Mouse (Mus musculus) regulatory T cell (primary cell): ENCODE data around the gene Hsf5.

ENCODE experiments used
- in situ Hi-C: fragments of 300-600 bp; cut with MboI, MseI; formaldehyde crosslinking; loops from one replicate; pipeline ENCODE4 v1.15.1; 2025; ENCODE audit warnings: high pct_unique_total_duplicates

Gene Hsf5

DNA sequence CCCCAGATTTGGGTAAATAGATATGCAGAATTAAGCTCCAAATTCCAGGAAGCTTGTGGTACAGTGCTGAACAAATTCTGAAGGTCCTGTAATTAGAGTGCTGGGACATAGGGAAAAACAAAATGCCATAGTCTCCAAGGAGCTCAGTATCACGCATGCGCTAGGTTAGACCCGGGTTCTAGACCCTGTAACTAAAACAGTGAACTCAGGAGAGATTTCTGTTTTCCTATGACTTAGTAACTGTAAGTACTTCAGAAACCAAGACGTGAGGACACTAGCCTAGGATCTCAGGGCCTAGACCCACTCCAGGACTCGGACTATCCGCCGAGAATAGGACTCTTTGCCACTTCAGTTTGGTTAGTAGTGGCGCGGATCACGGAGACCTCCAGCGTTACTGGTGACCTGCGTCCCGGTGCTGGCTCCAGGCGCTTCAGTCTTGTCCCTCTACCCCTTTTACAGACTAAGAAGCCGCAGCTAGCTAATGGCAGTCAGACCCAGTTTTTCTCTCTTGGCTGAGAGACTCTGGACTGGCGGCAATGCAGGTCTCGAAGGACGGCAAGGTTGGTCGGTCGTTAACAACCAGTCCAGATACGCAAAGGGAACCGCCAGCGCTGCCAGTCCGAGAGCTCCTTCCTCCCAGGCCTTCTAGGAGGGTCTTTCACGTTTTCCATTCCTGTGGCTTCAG, 26.0 kb upstream of the Hsf5 start:
- in situ Hi-C loops = no loop called here

DNA sequence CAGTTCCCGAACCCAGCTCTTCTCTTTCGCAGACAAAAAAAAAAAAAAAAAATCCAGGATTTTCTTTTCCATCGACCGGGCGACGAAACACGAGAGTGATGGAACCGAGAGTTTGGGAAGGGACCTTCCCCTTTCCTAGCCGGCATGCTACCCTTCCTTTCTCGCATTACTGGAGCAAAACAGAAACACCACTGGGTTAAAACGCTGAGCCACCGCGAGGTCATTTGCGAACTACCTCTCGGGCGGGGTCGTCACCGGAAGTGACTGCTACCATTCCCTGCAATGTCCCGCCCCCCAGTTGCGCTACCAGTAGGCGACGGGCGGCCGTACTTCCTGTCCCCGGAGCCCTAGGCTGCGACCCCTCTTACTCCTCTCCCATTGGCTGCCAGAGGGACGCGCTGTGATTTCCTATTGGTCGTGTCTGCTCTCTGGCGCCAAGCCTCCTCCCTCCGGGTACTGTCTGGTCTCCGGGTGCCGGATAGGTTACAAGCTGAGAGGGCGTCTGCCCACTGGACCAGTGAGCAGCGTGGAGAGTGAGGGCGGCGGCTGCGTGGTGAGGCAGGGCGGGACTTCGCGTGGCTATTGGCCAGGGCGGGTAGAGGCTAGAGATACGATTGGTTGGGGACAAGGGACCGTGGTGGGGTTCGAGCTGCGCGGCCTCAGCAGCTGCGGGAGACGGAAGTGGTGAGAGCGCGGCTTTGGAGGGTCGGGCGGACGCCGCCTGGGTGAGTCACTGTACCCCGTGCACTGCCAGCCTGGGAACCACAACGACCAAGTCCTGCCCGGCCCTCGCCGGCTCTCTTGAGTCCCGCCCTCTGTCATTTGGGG, 25.2 kb upstream of the Hsf5 start, which contains the start of gene Mtmr4:
Gene Mtmr4, plus strand, starts transcription at position 637 of the 828 bp plus-strand sequence.
- in situ Hi-C loops = no loop called here

DNA sequence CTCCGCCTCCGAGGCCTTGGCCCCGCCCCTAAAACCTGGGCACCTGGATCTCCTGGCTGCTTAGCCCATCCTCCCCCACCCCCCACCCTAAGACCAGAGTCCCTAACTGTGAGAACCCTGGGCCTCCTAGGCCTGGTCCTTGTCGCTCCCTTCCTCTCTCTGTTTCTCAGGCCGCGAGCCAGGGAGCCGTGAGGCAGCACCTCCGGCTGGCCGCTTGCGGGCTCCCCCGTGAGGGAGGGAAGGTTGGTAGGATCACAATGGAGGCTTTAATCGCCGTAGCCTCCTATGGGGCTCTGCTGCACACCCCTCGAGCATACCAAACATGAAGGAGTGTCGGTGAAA, 24.6 kb upstream of the Hsf5 start:
- in situ Hi-C loops = no loop called here

DNA sequence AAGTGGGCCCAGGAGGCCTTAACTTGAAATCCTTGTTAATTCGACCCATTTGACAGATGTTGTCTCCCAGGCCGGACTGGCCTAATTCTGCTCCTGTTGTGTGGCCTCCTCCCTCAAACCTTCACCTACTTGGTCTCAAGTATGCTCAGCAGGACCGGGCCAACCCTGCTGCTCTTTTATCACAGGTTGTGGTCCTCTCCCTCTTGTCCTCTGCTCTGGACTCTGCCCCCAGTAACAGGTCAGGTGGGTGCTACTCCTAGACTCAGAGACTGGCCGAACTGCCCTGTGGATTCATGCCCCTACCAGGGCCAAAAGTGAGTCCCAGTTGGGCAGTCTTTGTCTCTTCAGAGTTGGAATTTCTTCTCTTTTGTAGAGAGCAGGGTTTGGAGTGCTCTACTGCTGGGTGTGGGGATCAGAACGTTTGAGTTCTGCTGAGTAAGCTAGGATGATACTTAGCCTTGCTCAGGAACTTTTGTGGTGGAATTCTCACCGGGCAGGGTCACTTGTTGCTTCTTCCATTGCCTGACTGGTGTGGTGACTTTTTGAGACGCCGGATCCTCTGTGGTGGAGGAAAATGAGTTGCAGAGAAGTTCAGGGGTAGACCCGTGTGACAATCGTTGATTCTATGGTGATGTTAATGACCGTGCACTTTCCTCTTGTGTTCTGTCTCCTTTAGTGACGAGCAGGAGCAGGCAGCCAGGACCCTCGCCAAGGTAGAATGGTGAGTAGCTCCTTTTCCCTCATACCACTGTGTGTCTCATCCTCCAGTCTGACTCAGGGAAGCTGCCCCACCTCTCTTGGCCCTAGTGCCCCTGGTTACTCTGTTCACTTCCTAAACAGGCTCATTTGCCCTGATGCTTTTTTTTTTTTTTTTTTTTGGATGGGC, 24.0 kb upstream of the Hsf5 start:
- in situ Hi-C loops = no loop called here

DNA sequence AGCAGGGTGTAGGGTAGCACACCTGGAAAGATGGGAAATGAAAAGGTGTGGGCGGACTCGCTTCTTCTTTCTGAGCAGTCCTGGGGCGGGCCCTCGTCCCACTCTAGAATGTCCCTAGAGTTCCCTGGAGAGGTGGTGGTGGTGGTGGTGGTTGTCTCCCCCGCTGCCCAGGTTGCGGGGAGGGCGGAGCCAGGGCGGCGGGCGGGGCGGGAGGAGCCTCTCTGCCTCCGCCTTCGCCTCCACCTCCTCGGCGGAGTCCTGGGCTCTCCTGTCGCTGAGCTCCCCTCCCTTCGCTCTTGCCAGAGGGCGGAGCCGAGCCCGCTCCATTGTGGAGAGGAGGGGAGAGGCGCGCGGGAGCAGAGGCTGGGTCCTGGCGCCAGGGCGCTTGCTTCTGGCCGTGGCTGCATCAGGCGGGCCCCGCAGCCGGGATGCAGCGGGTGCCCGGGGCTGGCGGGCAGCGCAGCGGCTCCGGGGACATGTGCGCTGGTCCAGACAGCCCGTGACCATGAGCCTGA, 21.6 kb upstream of the Hsf5 start:
- in situ Hi-C loops = no loop called here

DNA sequence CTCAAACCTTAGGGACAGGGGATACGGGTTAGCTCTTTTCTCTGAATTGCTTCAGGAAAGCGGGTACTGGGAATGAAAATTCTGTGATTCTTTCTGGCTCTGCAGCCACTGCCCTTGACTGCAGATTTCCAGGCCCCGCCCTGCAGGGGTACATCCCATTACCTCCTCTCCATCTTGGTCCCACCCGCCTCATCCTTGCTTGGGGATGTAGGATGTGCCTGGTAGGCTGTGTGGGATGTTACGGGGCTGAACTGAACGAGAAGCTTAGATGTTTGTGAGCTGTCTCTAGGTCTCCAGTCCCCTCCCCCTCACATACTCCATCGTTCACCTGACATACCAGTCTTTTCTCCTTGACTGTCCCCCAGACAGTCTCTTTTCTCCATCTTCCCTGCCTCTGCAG, 21.0 kb upstream of the Hsf5 start:
- in situ Hi-C loops = no loop called here

DNA sequence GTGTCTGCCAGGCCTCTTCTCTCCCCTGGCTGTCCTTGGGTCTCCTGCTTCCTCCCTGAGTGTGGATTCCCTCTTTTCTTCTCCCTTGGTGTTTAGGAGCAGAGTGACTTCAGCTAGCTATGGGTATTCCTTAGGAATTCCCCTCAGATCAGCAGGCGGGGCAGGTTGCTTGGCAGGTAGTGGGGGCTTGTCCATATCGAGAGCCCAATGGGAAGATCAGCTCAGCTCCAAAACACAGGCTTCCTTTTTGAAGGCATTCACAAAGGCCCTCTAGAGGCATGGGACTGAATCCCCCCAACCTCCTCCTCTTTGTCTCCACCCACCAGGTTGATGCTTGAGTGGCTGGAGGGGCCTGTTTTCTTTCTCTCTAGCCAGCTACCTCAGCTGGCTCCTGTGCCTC, 20.5 kb upstream of the Hsf5 start:
- in situ Hi-C loops = no loop called here

DNA sequence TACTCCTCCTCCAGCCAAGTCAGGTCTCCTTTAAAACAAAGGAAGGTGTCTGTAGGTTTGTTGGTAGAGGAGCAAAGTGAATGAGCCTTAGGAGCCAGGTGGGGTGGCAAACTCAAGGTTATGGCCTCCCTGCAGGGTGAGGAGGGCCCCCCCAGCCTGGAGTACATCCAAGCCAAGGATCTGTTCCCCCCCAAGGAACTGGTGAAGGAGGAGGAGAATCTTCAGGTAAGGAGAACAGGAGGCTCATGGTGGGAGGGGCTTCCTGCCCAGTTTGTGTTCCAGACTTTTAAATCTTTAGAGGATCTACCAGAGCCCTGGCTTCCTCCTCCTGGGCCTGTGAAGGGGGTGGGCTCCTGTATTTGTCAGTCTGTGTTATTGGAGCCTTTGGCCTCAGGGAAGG, 19.9 kb upstream of the Hsf5 start:
- in situ Hi-C loops = no loop called here

DNA sequence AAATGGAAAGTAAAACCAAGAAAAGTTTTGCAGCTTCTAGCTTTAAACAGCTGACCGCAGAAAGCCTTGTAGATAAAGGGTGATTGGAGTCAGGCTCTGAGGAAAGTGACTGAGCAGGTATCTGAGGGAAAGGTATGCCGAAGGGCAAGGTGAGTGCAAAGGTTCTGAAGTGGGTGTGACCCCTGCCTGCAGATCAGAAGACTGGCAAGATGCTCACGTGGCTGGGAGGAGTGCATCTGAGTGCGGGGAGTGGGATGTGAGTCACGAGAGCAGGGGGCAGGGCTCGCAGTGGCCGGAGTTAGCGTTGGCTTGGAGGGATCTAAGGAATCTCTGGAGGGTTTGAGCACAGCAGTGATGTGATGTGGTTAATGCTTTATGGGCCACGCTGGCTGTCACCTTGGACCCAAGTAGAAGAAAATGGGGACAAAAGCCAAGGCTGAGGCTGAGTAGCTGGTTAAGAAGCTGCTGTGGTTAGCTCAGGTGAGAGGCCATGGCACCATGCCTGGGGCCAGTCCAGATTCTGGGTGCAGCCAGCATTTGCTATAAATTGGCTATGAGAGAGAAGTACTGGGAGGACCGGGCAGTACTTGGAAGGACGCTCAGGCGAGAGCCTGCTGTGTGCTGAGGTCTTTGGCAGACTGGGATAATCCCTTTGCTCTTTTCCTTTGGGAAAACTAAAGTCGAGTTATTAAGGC, 17.4 kb upstream of the Hsf5 start:
- in situ Hi-C loops = loop anchor here (5.0 kb wide), 1 partner anchor 108 kb away; no protein-coding TSS in a partner anchor

DNA sequence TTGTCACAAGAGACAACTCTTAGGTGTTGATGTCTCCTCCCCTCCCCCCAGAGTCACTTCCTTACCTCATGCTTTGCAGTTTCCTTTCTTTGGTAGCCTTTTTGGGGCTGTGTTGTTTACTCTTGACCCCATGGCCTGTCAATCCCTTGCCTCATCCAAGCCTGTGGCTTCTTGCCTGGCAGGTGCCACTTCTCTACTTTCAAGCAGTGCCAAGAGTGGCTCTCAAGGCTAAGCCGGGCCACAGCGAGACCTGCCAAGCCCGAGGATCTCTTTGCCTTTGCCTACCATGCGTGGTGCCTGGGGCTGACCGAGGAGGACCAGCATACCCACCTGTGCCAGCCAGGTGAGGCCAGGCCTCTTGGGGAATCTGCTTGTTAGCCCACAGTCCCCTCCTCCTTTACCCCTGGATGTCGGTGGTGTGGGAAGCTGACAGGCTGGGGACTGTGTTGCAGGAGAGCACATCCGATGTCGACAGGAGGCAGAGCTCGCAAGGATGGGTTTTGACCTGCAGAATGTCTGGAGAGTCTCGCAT, 16.6 kb upstream of the Hsf5 start:
- in situ Hi-C loops = loop anchor here (5.0 kb wide), 1 partner anchor 107 kb away; no protein-coding TSS in a partner anchor

DNA sequence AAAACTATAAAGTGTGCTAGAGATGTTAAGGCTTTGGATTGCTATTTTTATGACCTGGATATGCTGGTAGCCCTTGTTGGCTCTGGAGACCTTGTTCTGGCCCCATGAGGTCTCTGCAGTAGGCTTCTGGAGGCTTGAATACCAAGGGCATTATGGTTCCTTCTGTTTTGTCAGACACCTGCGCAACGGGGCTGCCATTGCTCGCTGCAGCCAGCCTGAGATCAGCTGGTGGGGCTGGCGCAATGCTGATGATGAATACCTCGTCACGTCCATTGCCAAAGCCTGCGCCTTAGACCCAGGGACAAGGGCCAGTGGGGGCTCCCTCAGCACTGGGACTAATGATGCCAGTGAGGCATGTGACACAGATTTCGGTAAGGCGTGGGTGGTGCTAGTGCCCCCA, 14.7 kb upstream of the Hsf5 start:
- in situ Hi-C loops = loop anchor here (5.0 kb wide), 1 partner anchor 105 kb away; no protein-coding TSS in a partner anchor

DNA sequence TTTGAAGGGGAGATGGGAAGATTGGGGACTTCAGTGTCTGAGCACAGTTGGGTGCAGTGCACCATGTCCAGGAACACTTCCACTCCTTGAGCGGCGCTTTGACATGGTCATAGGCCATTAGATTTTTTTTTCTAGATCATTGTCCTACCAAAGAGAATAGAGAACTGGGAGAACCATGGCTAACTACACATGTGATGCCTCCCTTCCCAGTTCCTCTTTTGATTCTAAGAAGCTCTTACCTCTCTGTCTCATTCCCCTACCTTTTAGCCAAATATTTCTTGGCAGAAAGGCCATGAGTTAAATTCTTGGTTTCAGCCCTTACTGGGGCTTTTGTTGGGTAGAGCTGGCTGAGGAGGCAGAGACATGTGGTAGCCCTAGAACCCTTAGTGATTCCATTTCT, 13.4 kb upstream of the Hsf5 start:
- in situ Hi-C loops = loop anchor here (5.0 kb wide), 1 partner anchor 104 kb away; no protein-coding TSS in a partner anchor

DNA sequence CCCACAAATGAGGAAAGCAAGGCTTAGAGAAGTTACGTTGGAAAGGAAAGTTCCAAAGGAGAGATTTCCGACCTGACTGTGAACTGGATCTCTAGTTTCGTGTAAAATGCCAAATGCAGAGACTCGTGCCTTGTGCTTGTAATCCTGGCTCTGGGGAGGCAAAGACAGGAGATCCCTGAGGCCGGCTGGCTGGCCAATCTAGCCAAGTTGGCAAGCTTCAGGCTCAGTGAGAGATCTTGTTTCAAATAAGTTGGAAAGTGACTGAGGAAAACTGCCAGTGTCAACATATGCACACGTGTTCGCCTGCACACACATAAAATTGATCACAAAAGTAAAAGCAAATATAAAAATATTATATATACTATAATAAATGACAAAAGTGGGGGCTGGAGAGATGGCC, 7.7 kb upstream of the Hsf5 start:
- in situ Hi-C loops = no loop called here

DNA sequence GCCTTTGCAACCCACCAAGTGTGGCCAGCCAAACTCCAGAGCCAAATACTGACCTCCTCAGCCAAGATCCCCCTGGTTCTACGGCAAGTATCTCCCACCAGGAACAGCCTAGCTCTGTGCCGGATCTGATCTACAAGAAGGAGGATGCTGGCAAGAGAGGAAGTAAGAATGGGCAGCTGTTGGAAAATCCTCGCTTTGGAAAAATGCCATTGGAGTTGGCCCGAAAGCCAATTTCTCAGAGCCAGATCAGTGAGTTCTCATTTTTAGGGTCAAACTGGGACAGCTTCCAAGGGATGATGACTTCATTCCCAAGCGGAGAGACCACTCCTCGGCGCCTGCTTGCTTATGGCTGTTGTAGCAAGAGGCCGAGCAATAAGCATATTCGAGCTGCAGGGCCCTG, 5.4 kb upstream of the Hsf5 start:
- in situ Hi-C loops = no loop called here

DNA sequence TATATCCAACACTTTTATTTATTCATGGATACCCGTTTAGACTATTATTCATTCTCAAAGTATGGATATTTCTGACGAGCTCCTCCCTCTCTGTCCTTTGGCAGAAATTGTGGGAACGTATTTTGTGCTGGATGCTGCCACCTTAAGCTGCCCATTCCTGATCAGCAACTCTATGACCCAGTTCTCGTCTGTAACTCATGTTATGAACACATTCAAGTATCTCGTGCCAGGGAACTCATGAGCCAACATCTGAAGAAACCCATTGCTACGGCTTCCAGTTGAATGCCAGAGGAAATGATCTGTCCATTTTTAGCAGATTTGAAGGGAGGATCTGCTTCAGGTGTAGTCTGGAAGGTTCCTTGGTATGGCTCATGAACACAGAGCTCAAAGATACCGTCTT, 3.0 kb upstream of the Hsf5 start:
- in situ Hi-C loops = no loop called here

DNA sequence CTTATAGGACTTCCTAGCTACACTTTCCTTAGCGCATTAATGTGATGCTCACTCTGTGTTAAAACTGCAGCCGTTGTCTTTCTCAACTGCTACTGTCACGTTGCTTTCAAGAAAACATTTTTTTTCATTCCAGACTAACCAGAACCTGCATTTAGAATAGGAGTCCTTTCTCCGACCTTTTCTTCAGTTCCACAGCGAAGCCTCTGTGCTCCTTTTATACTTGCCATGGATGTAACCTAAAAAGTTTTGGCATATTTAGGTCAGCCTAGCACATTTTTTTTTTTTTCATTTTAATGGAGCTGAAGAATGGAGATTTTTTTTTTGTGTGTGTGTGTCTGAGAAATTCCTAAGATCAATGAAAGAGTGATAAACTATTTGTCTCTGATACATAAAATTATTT, 1.4 kb upstream of the Hsf5 start:
- in situ Hi-C loops = no loop called here

DNA sequence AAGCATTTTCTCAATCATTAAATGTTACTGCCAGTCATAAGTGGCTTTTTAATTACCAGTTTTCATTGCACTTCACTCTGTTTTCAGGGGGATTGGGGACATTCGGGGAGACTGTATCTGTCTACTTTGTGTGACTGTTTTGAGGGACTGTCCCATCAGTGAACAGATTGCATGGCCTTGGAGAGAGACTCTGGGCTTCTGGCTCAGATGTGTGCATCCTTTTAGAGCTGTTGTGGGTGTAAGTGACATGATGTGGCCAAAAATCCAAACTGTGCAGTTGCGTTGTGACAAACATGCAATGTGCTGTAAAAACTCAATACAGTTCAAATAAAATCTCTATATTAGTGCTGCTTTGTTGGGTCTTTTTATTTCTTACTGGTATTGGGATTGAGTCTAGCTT, 1.0 kb upstream of the Hsf5 start:
- in situ Hi-C loops = no loop called here

DNA sequence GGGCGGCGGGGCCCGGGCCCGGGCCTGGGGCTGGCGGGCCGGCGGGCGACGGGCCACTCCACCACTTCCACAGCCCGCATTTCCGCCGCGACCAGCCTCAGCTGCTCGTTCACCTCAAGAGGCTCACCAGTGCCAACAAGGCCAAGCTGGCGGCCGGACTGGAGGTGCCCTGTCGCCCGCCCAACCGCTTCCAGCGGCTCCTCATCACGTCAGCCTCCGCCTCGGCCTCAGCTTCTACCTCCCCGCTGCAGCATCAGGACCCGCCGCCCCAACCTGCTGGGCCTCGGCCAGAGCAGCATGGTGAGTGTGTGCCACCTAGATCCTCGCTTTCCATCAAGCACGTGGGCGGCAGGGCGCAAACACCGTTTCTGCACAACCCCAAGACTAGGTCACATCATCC, 642 bp downstream of the Hsf5 start:
- in situ Hi-C loops = no loop called here

DNA sequence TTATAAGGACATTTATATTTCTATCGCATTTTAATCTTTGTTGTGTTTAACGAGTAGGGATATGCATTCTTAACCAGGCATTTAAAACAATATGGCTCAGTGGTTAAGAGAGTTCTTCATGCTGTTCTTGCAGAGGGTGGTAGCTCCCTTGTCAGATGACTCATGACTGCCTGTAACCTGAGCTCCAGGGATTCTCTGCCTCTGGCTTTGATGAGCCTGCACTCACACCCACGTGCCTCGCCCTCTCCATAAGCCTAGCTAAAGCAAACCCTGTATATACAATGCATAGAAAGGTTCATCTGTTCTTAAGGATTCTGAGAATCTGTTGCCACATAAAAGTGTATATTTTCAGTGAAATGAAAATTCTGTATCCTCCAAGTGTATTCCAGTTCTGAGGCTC, 6.2 kb downstream of the Hsf5 start:
- in situ Hi-C loops = no loop called here

DNA sequence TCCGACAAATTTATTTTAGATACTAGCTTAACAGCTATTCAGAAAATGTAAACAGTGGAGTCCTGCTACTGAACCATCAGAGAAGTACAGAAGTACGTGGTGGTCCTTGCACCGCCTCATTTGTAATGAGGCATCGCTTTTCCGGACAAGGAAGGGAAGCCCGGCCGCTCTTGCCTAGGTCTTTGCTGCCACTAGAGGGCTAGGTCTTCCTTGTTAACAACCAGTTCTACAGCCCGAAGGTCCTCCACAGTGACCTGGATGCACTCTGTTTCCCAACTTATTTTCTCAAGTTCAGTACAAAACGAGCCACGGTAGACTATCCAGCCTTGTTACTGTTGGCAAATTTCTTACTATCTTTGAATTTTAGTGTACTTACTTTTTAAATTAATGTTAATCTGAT, 12.9 kb downstream of the Hsf5 start:
- in situ Hi-C loops = no loop called here

DNA sequence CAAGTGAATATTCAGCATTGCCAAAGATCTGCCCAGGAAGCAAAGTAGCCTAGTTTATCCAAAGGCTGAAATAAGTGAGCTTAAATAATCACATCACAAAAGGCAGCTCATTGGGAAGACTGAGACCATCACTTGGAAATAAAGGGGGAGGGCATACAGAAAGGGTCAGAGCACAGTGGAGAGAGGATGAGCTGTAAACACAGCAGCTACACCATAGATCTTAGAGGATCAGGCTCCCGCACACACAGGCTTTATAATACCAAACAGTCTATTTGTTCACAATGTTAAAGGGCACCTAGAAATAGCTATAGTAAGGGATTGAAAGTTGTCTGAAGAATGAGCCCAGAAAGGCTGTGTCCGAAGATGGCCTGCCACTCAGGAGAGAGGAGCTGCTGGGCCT, 21.8 kb downstream of the Hsf5 start:
- in situ Hi-C loops = no loop called here
